Mouse (Mus musculus) urinary bladder, postnatal 14 days (tissue): ENCODE measurements around the gene Ccni.

Experiments used
- DNase-seq: peaks from one replicate; pipeline ENCODE4 v3.0.0; 2021; ENCODE audit warnings: low spot score

The Ccni gene

GRCm38 (mm10) chr5:93198232-93198631 lies 8.1 kb downstream of the Ccni start:
- no peak for DNase-seq

- no peak for DNase-seq
These were observed 15.9 kb downstream of the Ccni start for GRCm38 (mm10) chr5:93190428-93190827.

DNA sequence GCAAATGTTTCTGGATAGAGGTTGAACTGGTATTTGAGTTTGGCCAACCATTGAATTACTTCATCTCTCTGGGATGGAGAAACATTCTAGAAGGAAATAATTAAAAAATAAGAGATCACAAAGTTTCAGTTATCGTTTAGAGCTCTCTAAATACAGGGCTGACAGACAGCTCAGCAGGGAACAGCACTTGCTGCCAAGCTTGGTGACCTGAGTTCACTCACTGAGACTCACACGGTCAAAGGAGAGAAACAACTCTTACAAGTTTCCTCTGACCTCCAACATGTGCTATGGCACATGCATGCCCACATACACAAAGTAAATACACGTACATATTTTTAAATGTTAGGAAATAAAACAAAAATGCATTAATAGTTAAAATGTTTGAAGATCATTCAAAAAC lies 16.7 kb downstream of the Ccni start:
- no peak for DNase-seq

GRCm38 (mm10) chr5:93184548-93184947 lies 21.7 kb downstream of the Ccni start:
- DNase-seq = no peak

- DNase-seq = no peak
These were observed 23.0 kb downstream of the Ccni start for GRCm38 (mm10) chr5:93183311-93183710.

DNA sequence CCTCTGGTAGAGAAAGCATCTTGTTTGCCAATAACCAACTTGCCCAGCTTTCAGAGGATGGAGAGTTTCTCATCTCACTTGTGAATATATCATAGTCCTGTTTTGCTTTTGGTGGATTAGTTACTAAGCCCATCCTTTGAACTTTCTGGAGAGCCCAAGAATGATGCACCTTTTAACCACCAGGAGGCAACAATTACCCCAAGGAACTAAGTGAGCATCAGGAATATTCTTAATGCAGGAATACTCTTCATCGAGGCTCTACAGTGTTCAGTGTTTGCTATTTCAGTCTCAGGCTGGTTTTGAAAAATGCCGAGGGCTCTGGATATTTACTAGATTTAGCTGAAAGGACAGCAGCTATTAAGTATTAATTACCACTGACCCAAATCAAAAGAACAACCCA lies 26.0 kb downstream of the Ccni start:
- DNase-seq = no peak

- DNase-seq = no peak
These were observed 27.7 kb downstream of the Ccni start for GRCm38 (mm10) chr5:93178616-93179015.

GRCm38 (mm10) chr5:93174675-93175074 lies 31.6 kb downstream of the Ccni start:
- no peak for DNase-seq

DNA sequence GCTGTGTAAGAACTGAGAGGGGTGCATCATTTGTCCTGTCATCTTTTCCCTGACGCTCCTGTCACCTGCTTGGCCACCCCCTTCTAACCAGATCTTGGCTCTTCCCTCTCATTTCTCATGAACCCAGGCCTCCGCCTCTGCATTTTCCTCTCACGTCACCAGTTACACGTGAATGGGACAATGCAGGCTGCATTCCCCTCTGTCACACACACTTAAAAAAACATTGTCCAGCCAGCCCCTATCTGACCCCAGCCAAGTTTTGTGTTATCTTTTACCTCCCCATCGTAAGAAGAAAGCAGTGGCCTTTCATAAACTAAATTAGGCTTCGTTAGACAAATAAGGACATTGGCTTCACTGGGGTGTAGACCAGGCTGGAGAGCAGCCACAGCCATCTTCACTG lies 33.8 kb downstream of the Ccni start:
- DNase-seq = no peak

- DNase-seq = no peak
These were observed 34.9 kb downstream of the Ccni start for GRCm38 (mm10) chr5:93171420-93171819.

- DNase-seq = no peak
These were observed 37.6 kb downstream of the Ccni start for GRCm38 (mm10) chr5:93168654-93169053.

DNA sequence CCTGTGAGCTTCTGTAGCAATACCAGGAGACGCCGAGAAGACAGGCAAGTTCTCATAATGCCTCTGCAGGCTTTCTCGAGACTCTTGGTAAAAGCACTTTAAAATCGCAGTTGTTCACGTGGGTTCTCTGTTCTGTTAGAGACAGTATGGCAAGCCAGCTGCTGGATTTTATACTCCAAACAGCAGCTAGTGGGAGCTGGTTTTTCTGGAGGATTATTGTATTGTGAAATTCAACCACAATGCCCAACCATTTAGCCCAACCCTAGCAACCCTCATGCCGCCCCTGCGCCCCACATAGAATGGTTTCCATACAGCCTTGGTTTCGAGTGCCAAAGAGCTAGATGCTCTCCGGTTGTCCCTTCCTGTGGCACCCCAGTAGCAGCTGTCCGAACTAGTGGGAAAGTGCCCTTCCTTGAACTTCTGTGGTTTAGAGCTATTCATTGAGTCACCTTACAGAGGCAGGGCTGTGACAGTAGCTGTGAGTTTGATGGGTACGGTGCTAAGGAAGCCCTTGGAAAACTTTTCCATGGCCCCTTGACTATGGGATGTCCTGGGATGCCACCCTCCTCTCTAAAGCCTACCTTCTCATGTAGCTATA lies 38.3 kb downstream of the Ccni start:
- no peak for DNase-seq

- peak; percentile 36 for DNase-seq
These were observed 42.8 kb downstream of the Ccni start for GRCm38 (mm10) chr5:93163541-93163940.

- no peak for DNase-seq
These were observed 51.9 kb downstream of the Ccni start for GRCm38 (mm10) chr5:93154401-93154800.

DNA sequence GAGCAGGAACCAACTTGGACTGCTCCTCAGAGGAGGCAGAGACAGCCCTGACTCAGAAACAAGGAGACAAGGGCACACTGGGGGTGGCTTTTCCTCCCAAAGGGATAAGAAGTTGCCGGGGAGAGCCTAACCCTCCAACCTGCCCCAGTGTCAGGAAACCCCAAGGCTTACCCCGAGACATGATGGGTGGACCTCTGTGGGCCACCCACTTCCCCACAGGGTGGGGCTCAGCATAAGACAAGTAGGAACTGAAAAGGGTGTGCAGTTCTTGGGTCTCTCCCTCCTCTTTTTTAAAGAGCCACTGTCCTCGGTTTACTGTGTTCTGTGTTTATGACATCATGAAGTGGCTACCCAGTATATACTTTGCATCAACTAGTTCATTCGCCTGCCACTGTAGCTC lies 53.8 kb downstream of the Ccni start:
- DNase-seq = no peak

DNA sequence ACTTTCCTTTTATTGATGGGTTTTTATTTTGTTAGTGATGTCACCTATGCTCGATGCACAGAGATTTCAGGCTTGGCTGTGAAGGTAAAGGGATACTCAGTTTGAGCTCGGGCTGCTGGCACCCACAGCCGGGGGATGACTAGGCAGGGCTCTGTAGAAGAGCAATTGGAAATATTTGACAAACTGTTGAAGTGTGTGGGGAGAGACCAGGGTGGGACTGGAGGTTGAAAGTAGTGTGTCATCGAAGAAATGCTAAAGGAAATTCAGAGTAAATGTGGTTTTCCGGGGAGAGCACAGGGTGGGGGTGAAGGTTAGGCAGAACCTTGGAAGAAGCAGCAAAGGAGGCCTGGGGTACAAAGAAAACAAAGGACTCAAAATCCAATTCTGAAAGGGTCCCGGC lies 54.3 kb downstream of the Ccni start:
- no peak for DNase-seq

DNA sequence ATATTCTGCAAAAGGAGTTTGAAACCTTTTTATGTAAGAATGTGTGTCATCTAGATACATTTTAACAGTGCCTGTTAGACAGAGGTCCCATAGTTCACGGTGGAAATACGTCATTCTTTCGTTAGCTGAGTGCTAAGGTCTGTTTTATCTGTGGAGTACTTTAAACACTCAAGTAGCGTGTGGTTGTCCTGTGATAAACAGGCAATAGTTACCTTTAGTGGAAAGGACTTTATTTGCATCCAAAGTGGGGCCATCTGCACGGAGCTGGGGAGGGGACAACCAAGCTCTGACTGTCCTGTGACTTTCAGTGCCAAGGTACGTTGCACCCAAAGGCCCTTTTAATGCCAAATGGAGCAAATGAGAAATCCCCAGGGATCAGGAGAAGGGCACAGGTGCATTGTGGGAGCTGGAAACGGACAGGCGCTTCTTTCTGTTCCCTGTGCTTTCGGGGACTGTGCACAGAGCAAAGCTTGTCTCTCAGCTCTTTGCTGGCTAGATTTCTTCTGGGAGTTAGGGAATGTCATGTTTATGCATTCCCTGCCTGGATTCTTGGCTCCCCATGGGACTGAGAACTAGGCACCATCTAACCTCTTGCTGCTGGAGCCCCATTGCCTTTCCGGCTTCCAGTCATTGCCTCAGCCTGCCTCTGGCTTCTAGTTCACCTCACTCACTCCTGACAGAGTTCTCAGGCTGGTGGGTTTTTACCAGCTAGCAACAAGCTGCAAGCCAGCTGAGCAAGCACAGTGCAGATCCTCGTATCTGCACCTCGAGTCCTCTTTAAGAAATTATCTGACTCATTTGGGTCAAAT lies 56.1 kb downstream of the Ccni start:
- no peak for DNase-seq

DNA sequence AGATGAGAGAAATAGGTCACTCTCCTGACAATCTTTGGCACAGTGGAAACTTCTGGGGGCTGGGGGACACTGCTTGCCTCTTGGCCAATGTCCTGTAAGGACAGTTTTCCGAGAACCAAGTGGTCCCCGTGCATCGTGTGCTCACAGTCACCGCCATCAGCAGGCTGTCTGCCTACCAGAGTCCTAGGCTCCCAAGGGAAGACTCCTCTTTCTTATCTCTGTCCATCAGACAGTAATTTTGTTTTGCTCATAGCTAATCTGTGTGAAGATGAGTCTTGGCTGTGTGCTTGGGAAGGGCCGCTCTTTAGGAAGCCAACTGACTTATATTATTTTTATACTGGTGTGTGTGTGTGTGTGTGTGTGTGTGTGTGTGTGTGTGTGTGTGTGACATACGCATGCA lies 60.8 kb downstream of the Ccni start:
- no peak for DNase-seq

GRCm38 (mm10) chr5:93144874-93145273 lies 61.4 kb downstream of the Ccni start:
- DNase-seq = no peak

DNA sequence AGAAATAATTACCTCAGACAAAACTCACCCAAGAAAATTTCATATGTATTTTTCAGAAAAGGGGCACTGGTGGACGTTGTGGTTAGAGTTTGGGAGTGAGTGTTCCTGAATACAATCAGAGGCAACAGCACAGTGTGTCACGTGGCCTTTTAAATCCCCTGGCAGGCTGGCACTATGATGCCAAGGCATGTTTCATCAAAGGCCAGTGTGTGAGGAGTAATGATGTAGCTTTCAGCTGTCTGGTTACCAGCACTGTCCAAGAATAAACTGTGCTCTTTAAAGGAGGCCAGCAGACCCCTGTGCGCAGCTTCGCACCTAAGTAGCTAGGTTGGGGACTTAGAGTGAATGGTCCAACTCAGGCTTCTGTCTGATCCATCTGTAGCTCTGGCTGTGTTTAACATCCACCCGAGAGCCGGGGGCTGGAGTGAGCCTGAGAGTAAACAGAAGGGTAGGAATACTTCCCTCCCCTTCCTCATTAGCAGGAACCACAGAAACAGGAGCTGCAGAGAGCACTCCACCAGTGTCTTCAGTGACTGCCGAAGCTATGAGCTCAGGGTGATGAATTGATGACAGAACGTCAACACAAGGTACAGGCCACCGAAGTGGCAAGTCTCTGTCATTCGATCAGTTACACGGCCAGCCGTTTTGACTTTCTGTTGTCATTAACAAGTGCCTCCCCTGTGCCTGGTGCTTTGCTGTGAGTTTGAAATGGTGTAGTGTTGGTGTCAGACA lies 62.8 kb downstream of the Ccni start:
- DNase-seq = no peak

GRCm38 (mm10) chr5:93140747-93141146 lies 65.5 kb downstream of the Ccni start:
- DNase-seq = no peak

GRCm38 (mm10) chr5:93139350-93139749 lies 66.9 kb downstream of the Ccni start:
- DNase-seq = no peak

DNA sequence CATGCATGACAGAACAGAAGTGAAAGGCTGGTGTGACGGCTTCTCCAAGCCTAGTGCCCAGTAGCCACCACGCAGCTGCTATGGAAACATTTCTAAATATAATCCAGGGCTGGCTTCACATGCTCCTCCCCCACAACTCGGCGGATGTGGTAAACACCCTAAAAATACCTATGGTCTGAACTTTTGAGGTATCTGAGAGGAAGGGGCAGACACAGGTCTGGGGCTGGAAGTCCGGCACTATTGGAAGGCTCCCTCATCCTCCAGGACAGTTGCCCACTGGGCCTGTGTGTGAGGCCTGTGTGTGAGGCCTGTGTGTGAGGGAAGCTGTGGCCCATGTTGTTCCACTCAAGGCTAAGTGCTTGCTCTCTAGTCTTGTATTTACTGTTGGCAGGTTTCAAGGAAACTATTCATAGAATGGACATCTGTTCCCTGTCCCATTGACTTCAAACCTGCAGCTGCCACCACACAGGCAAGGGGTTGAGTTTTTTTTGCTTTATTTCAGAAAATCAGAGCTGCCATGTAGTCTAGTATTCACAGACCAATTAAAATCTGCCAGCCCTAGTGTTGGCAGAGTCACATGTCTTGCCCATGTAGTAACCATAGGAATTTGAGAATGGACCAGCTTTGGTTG lies 69.2 kb downstream of the Ccni start:
- DNase-seq = no peak
